Mouse (Mus musculus) E14TG2a.4 (cell line): ENCODE data around the gene Krtap1-4.

Experiments
- H3K27me3 ChIP-seq: 2 replicates; pipeline ENCODE4 v1.6.1; 2014; ENCODE audit warnings: low read length, control low read depth; ENCODE audit not compliant: insufficient read depth
- H3K36me3 ChIP-seq: 2 replicates; pipeline ENCODE4 v1.6.1; 2014; ENCODE audit warnings: low read length, control low read depth; ENCODE audit not compliant: insufficient read depth
- H3K4me1 ChIP-seq: replicated peaks from 2 replicates; pipeline ENCODE4 v1.6.1; 2014; ENCODE audit warnings: low read depth, low read length, control low read depth
- H3K4me3 ChIP-seq: replicated peaks from 2 replicates; pipeline ENCODE4 v1.5.1; 2014; ENCODE audit warnings: mild to moderate bottlenecking, low read length
- H3K9me3 ChIP-seq: 2 replicates; pipeline ENCODE4 v1.6.1; 2014; ENCODE audit warnings: low read length, control low read depth
- CTCF ChIP-seq: conservative IDR thresholded peaks from 2 replicates; pipeline ENCODE4 v1.5.1; 2014; ENCODE audit warnings: low read length
- NANOG ChIP-seq: IDR thresholded peaks from 2 replicates; pipeline ENCODE4 v1.6.1; 2014; ENCODE audit warnings: borderline replicate concordance, low read length, mixed read lengths
- POU5F1 ChIP-seq: IDR thresholded peaks from 2 replicates; pipeline ENCODE4 v1.6.1; 2014; ENCODE audit warnings: low read length, borderline replicate concordance

Krtap1-4 gene

GRCm38 (mm10) chr11:99557976-99558745 lies 25.3 kb downstream of the Krtap1-4 start:
- H3K27me3 ChIP-seq, result no peaks in the 10 kb centered on the region
- no peaks in the 10 kb centered on the region for H3K9me3 ChIP-seq
- no peak overlapping the region for H3K4me3 ChIP-seq
- TF ChIP-seq NANOG (no peak), CTCF (no peak), POU5F1 (no peak)
- H3K36me3 ChIP-seq, result no peaks in the 10 kb centered on the region
- H3K4me1 ChIP-seq, result no peaks in the 10 kb centered on the region

DNA sequence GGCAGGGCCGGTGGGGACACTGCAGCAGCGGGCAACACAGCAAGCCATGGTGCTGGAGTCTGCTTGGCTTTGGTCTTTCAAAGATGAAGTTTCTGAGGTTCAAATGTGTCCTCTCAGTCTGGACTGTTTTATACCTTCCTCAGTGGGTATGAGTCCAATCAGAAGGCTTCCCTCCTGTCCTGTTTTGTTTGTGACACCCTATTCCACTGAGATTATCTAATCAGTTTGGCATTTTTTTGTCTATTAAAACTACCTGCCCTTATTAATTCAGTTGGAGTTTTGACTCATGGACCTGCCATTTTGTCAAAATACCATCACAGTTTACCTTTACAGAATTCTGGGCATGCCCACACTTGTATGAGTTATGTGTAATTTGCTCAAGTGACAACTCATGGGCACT lies 26.7 kb downstream of the Krtap1-4 start, which contains the start of gene Krtap3-2:
Gene Krtap3-2, minus strand, starts transcription at position 101 of the 400 bp plus-strand sequence.
- Histone ChIP-seq H3K27me3 (no peaks in the 10 kb centered on the region), H3K36me3 (no peaks in the 10 kb centered on the region), H3K4me1 (no peaks in the 10 kb centered on the region), H3K9me3 (no peaks in the 10 kb centered on the region), H3K4me3 (no peak within 1 kb of the TSS)
- TF ChIP-seq CTCF, result no peak
- TF ChIP-seq NANOG, result no peak
- no peak for TF ChIP-seq POU5F1

GRCm38 (mm10) chr11:99556195-99556594 lies 27.3 kb downstream of the Krtap1-4 start:
- TF ChIP-seq NANOG (no peak), POU5F1 (no peak), CTCF (no peak)
- Histone ChIP-seq H3K36me3 (no peaks in the 10 kb centered on the region), H3K27me3 (no peaks in the 10 kb centered on the region), H3K4me3 (no peak overlapping the region), H3K9me3 (no peaks in the 10 kb centered on the region), H3K4me1 (no peaks in the 10 kb centered on the region)

DNA sequence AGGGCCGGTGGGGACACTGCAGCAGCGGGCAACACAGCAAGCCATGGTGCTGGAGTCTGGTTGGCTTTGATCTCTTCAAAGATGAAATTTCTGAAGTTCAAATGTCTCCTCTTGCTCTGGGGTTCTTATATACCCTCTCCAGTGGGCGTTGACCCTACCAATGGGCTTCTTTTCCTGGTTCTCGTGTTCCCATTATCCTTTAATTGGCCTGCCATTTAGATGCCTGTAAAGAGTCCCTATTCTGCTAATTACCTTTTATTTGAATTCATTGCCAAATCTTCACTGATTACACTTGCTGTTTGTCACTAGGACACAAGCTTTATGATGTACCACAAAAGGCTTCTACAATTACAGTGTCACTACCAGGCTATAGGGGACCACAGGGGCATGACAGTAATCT lies 32.7 kb downstream of the Krtap1-4 start, which contains the start of gene Krtap3-3:
Gene Krtap3-3, minus strand, starts transcription at position 101 of the 400 bp plus-strand sequence.
- Histone ChIP-seq H3K4me1 (no peaks in the 10 kb centered on the region), H3K27me3 (no peaks in the 10 kb centered on the region), H3K36me3 (no peaks in the 10 kb centered on the region), H3K4me3 (no peak within 1 kb of the TSS), H3K9me3 (no peaks in the 10 kb centered on the region)
- TF ChIP-seq CTCF (no peak), NANOG (no peak), POU5F1 (no peak)

GRCm38 (mm10) chr11:99547892-99548291 lies 35.6 kb downstream of the Krtap1-4 start:
- Histone ChIP-seq H3K4me1 (no peaks in the 10 kb centered on the region), H3K9me3 (no peaks in the 10 kb centered on the region), H3K36me3 (no peaks in the 10 kb centered on the region), H3K4me3 (no peak overlapping the region), H3K27me3 (peaks cover under 1% of the 10 kb centered on the region; the same call in 1 of the 2 replicates)
- TF ChIP-seq POU5F1 (no peak), NANOG (no peak), CTCF (peak; percentile 25)

DNA sequence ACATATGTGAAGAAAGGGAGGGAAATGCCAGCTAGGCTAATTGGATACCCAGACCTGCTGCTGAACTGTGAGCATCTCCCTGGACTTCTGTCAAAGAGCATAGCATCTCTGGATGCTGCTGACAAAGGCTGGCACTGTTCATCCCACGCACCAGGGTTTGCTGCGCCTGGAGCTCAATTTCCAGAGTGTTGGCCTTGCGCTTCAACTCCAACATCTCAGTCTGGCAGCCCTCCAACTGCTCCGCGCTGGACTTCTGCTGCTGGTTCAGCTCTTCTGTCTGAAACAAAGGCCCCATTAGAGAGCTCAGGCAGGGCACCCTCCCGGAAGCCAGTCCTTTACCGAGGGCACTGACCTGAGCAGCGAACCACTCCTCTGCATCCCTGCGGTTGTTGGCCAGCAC lies 43.7 kb downstream of the Krtap1-4 start:
- TF ChIP-seq POU5F1, result no peak
- Histone ChIP-seq H3K27me3 (0 out of 2 replicates have a peak, but pooled peaks cover 4% of the 10 kb centered on the region), H3K9me3 (no peaks in the 10 kb centered on the region), H3K36me3 (no peaks in the 10 kb centered on the region), H3K4me3 (no peak overlapping the region), H3K4me1 (no peaks in the 10 kb centered on the region)
